Mouse (Mus musculus) hindbrain, embryonic 14.5 days (tissue): ENCODE results near the gene Znhit2. TPM values are rescaled to one million over a fixed set of nuclear protein-coding genes. Genes with fewer than 3 reads are reported as not detected.

Experiments
- ATAC-seq: fragments of 200-750 bp; cut with Nextera tagmentation; 2 replicates; pipeline ENCODE4 v1.8.0; 2017; ENCODE audit warnings: moderate number of reproducible peaks, mild to moderate bottlenecking, moderate TSS enrichment, moderate library complexity; ENCODE audit not compliant: low FRiP score
- DNase-seq: peaks from one replicate; pipeline ENCODE4 v3.0.0-alpha.2; 2015; ENCODE audit warnings: low spot score
- H3K27ac ChIP-seq: fragments of 300-500 bp; sonication (generic); 2 replicates; pipeline ENCODE4 v1.5.1; 2014; ENCODE audit warnings: mild to moderate bottlenecking, moderate library complexity
- H3K27me3 ChIP-seq: fragments of 300-500 bp; sonication (generic); 2 replicates; pipeline ENCODE4 v1.6.1; 2014; ENCODE audit warnings: mild to moderate bottlenecking, low read length, mixed read lengths; ENCODE audit not compliant: control insufficient read depth, insufficient read depth
- H3K36me3 ChIP-seq: fragments of 300-500 bp; sonication (generic); replicated peaks from 2 replicates; pipeline ENCODE4 v1.6.1; 2014; ENCODE audit not compliant: control insufficient read depth, insufficient read depth
- H3K4me1 ChIP-seq: fragments of 300-500 bp; sonication (generic); replicated peaks from 2 replicates; pipeline ENCODE4 v1.6.1; 2014; ENCODE audit warnings: antibody characterized with exemption, low read length, mixed read lengths; ENCODE audit not compliant: control insufficient read depth, insufficient read depth
- H3K4me2 ChIP-seq: fragments of 300-500 bp; sonication (generic); replicated peaks from 2 replicates; pipeline ENCODE4 v1.6.1; 2014; ENCODE audit warnings: mild to moderate bottlenecking, moderate library complexity
- H3K4me3 ChIP-seq: fragments of 300-500 bp; sonication (generic); replicated peaks from 2 replicates; pipeline ENCODE4 v1.5.1; 2014; ENCODE audit warnings: mild to moderate bottlenecking, low read length
- H3K9ac ChIP-seq: fragments of 300-500 bp; sonication (generic); 2 replicates; pipeline ENCODE4 v1.6.1; 2014
- H3K9me3 ChIP-seq: fragments of 300-500 bp; sonication (generic); 2 replicates; pipeline ENCODE4 v1.6.1; 2016; ENCODE audit warnings: low read length; ENCODE audit not compliant: control insufficient read depth
- WGBS: fragments of 180-500 bp; shearing (Covaris S2); extraction: QIAGEN DNeasy Blood & Tissue Kit; methylation state at CpG from one replicate; pipeline ENCODE4 v1.1.7; 2014; 5-methylcytosine and 5-hydroxymethylcytosine counted together
- polyA plus RNA-seq: library from polyadenylated mRNA; unstranded; fragments of >200 nt; fragmentation: Nextera tagmentation; extraction: Ambion mirVana; gene quantifications from 2 replicates; pipeline ENCODE4 v1.2.1, GENCODE M21; 2014

The Znhit2 gene
- polyA plus RNA-seq, 1 experiment from 2014 or later, result 36.3 TPM

DNA sequence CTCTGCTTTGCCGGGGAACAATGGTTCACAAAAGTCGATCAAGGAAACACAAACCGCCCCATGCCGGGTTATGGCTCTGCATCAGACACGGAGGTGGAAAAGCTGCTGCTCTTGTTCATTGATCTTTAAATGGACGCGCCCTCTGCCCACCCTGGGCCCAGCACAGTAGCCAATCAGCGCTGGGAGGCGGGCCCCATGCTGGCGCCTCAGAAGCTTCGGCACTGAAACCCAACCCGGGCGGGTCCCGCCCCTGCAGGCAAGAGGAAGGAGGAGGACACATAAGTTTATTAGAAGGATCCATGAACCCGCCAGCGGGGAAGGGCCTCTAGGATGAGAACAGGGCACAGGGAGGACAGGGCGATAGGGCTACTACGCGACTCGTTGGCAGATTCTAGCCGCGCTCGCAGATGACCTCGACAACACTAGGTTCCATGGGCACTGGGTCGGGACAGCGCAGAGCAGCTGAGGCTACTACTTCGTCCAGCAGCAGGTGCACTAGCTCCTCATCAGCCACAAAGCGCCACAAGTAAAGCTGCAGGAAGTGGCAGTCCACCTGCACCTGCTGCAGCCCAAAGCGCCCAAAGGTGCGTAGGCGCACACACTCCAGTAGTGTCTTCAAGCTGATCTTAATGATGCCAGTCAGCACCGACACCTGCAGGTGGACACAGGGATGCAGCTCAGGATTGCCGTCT, 6.9 kb downstream of the Znhit2 start, which contains the start of gene Tm7sf2:
Gene Tm7sf2, minus strand, starts transcription at position 650 of the 692 bp plus-strand sequence.
- WGBS, result 11% methylated on average over 33 of the region's 33 CpGs
- DNase-seq (peak; percentile 85), ATAC-seq (peak; percentile 92)
- H3K4me2 ChIP-seq, result peak within 1 kb of the TSS; percentile 95
- peak within 1 kb of the TSS; percentile 92 for H3K27ac ChIP-seq
- peaks cover 38% of the 10 kb centered on the region for H3K36me3 ChIP-seq
- peaks cover 19% of the 10 kb centered on the region for H3K4me1 ChIP-seq
- H3K4me3 ChIP-seq, result peak within 1 kb of the TSS; percentile 57
- peak within 1 kb of the TSS; percentile 83 for H3K9ac ChIP-seq
- H3K9me3 ChIP-seq, result no peaks in the 10 kb centered on the region
- no peaks in the 10 kb centered on the region for H3K27me3 ChIP-seq

DNA sequence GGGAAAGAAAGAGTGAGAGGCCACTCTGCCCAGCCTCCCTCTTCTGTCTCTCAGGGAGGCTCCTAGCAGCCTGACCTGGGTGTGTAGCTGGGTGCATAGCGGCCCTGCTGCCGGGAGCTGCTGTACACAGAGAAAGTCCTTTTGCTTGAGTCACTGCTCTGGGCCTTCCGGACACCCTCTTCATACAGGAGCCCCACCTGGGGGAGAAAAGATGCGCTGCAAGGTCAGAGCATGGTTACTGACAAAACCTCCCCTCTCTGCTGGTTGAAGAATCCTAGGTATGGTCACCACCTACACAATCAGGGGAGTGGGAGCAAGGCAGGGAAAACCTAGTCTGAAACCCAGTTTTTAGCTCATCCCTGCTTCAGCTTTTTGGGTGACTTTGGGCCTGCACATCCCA, 8.0 kb downstream of the Znhit2 start:
- H3K4me1 ChIP-seq, result peaks cover 16% of the 10 kb centered on the region
- WGBS, result 82% methylated on average over 4 of the region's 4 CpGs
- H3K27me3 ChIP-seq, result no peaks in the 10 kb centered on the region
- DNase-seq (no peak), ATAC-seq (no peak)
- H3K4me3 ChIP-seq, result no peak overlapping the region
- H3K9me3 ChIP-seq, result no peaks in the 10 kb centered on the region
- no peak overlapping the region for H3K4me2 ChIP-seq
- no peak overlapping the region for H3K27ac ChIP-seq
- peaks cover 46% of the 10 kb centered on the region for H3K36me3 ChIP-seq
- H3K9ac ChIP-seq, result no peak overlapping the region

GRCm38 (mm10) chr19:6069851-6070250, 8.9 kb downstream of the Znhit2 start:
- no peak overlapping the region for H3K4me2 ChIP-seq
- 94% methylated on average over 10 of the region's 10 CpGs for WGBS
- peaks cover 16% of the 10 kb centered on the region for H3K4me1 ChIP-seq

DNA sequence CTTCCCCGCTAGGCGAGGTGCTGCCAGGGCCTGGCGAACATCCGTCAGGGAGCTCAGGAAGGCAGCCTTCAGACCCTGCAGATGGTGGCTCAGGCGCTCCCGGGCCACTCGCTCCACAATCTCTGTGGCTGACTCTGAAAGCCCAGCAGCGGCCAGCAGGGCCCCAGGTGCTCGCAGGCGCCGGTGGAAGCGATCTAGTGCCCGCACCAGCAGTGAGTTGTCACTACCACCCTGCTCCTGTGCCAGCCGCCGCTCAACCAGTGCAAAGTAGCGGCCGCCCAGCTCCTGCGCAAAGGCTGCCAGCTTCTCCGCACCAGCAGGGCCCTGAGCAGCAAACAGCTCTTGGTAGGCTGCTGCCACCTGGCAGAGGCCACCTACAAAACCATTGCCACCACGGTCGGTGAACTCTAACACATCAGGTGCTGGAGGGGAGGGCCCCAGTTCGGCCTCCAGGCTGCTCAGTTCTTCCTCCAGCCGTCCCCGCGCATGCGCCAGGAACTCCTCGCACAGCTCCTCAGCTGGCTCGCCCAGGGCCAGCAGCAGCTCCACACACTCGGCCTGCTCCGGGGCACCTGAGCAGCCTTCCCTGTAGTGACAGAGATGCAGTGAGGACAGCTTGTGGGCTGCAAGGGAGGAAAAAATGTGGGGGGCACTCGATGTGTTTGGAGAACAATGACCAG, 9.7 kb downstream of the Znhit2 start:
- Histone ChIP-seq H3K27ac (no peak overlapping the region), H3K4me1 (peaks cover 16% of the 10 kb centered on the region), H3K36me3 (peaks cover 55% of the 10 kb centered on the region), H3K4me3 (no peak overlapping the region), H3K4me2 (no peak overlapping the region), H3K9ac (no peak overlapping the region), H3K27me3 (no peaks in the 10 kb centered on the region), H3K9me3 (no peaks in the 10 kb centered on the region)
- ATAC-seq (no peak), DNase-seq (no peak)
- WGBS, result 89% methylated on average over 31 of the region's 31 CpGs

More at GRCm38 (mm10) chr19:6069851-6070250, 8.9 kb downstream of the Znhit2 start:
- Histone ChIP-seq H3K9ac (no peak overlapping the region), H3K27me3 (no peaks in the 10 kb centered on the region), H3K27ac (no peak overlapping the region), H3K36me3 (peaks cover 50% of the 10 kb centered on the region), H3K9me3 (no peaks in the 10 kb centered on the region), H3K4me3 (no peak overlapping the region)
- ATAC-seq (no peak), DNase-seq (no peak)

DNA sequence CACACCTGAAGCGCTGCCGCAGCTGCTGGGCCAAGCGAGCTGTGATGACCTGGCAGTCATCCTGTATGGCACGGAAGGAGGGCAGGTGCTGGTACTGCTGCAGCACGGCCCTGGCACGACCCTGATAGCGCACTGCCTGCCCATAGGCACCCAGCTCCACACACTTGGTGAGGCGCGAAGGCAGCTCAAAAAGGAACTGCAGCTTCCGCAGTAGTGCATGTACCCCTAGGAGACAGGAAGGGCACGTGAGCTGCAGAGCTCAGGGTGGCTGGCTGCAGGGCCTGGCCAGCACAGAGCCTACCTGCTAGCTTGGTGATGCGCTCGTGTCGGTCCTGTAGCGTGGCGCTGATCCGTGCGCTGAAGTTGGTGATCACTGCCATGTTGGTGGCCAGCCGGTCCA, 10.3 kb downstream of the Znhit2 start:
- no peak overlapping the region for H3K9ac ChIP-seq
- DNase-seq, result no peak
- no peak for ATAC-seq
- H3K36me3 ChIP-seq, result peaks cover 55% of the 10 kb centered on the region
- H3K9me3 ChIP-seq, result no peaks in the 10 kb centered on the region
- 93% methylated on average over 19 of the region's 19 CpGs for WGBS
- H3K4me3 ChIP-seq, result no peak overlapping the region
- no peaks in the 10 kb centered on the region for H3K27me3 ChIP-seq
- H3K4me2 ChIP-seq, result no peak overlapping the region
- peaks cover 18% of the 10 kb centered on the region for H3K4me1 ChIP-seq
- H3K27ac ChIP-seq, result no peak overlapping the region

DNA sequence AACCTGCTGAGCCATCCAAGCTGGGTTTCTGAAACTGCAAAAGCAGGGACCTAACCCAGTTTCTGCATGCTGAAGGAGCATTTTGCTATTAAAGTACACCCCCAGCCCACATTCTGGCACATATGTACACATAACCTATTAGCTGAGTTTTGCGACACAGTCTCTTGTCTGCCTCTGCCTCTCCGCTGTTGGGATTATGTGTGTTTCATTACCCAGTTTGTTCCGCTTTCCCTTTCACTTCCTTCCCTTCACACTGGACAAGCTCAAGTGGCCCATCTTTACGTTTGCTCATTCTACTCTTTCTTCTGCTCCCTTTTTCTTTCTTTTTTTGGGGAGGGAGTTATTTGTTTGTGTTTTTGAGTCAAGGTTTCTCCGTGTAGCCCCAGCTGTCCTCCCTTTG, 12.9 kb downstream of the Znhit2 start:
- Histone ChIP-seq H3K4me2 (no peak overlapping the region), H3K27me3 (no peaks in the 10 kb centered on the region), H3K4me3 (no peak overlapping the region), H3K36me3 (peaks cover 50% of the 10 kb centered on the region), H3K4me1 (peaks cover 8% of the 10 kb centered on the region), H3K9me3 (no peaks in the 10 kb centered on the region), H3K27ac (no peak overlapping the region), H3K9ac (no peak overlapping the region)
- ATAC-seq (no peak), DNase-seq (no peak)
- 94% methylated on average over 5 of the region's 5 CpGs for WGBS

DNA sequence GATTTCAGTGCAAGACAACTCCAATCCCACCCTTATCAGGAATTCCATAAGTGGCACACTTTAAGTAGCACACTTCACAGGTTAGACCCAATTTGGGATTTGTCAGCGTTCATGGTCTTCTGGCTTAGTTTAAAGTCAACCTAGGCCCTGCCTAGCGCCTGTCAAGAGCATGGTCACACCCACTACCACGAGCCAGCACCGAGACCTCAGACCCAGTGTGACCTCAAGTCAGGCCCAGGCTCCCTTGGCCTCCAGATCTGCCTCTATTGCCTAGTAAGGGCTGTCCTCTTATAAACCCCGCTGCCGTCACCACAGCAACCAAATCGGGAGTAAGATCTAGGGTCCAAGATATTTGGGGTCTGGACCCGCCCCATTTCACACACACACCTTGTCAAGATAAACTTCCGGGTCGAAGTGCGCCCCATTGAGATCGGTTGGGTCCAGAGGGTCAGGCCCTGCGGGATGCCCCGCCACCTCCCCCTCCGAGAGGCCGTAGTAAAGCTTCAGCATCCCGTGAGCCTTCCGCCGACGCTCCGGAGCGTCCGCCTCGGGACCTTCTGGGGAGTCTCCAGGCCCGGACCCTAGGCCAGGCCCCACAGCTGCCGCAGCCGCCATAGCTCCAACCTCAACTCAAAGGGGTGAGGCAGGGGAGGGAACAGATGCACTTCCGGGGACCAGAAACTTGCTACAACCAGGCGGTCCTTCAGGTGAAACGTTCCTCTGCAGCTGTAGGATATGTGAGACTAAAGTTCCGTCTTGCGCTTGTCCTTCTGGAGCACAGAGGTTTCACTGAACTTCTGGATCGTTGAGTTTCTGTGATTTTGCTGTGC, 15.8 kb downstream of the Znhit2 start, which contains the start of gene Vps51:
Gene Vps51, minus strand, starts transcription at position 668 of the 830 bp plus-strand sequence.
- WGBS, result 1% methylated on average over 33 of the region's 33 CpGs
- Histone ChIP-seq H3K4me1 (peaks cover 8% of the 10 kb centered on the region), H3K36me3 (peaks cover 49% of the 10 kb centered on the region), H3K9me3 (no peaks in the 10 kb centered on the region), H3K27me3 (no peaks in the 10 kb centered on the region), H3K4me2 (peak within 1 kb of the TSS; percentile 87), H3K9ac (peak within 1 kb of the TSS; percentile 72), H3K4me3 (peak within 1 kb of the TSS; percentile 63), H3K27ac (peak within 1 kb of the TSS; percentile 82)
- ATAC-seq, result peak; percentile 90
- peak; percentile 90 for DNase-seq

DNA sequence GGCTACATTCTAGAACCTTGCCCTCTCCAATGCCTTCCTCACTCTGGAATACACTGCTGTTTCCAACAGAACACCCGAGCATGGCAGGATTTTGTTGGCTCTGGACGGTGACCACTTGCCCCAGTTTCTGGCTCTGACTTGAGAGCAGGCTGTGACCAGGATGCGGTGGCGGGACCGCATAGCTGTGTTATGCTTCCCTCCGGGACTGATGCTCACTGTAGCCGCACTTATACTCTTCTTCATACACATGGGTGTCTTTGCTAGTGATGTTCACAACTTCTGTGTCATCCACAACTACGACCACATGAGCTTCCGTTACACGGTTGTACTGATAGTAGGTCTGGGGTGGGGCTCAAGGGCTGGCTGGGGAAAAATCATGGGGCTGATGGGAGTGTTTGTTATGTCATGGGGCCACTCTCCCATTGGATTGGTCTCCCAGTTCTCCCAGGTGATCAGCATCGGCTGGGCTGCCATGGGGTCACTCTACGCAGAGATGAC, 19.0 kb downstream of the Znhit2 start, which contains the start of gene Tmem262:
Gene Tmem262, plus strand, starts transcription at position 51 of the 498 bp plus-strand sequence.
- Histone ChIP-seq H3K9me3 (no peaks in the 10 kb centered on the region), H3K9ac (no peak within 1 kb of the TSS), H3K27ac (no peak within 1 kb of the TSS), H3K27me3 (no peaks in the 10 kb centered on the region), H3K36me3 (peaks cover 42% of the 10 kb centered on the region), H3K4me3 (no peak within 1 kb of the TSS), H3K4me1 (peaks cover 19% of the 10 kb centered on the region), H3K4me2 (no peak within 1 kb of the TSS)
- DNase-seq (no peak), ATAC-seq (no peak)
- 97% methylated on average over 12 of the region's 12 CpGs for WGBS

DNA sequence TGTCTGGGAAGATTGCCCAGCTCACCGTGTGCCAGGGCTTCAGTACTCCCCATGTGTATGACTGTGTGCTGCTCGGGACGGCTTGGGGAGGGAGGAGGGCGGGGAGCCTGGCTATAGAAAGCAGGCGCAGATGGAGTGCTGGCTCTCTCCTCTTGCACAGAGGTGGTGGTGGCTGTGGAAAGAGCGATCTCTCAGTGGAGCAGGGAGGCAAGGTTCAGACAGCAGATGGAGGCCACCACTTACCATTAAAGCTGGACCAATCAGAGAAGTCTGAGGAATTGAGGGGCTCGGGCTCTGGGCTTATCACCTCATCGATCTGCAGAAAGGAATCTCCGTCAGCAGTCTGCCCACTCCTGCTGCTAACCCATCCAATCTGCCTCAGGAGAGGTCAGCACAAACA, 21.2 kb downstream of the Znhit2 start, which contains the start of gene Gm28374:
Gene Gm28374, minus strand, starts transcription at position 101 of the 400 bp plus-strand sequence.
- Histone ChIP-seq H3K4me1 (peaks cover 14% of the 10 kb centered on the region), H3K27ac (no peak within 1 kb of the TSS), H3K9ac (no peak within 1 kb of the TSS), H3K36me3 (peaks cover 37% of the 10 kb centered on the region), H3K9me3 (no peaks in the 10 kb centered on the region), H3K4me3 (no peak within 1 kb of the TSS), H3K27me3 (no peaks in the 10 kb centered on the region), H3K4me2 (no peak within 1 kb of the TSS)
- WGBS, result 91% methylated on average over 9 of the region's 9 CpGs
- DNase-seq, result no peak
- no peak for ATAC-seq
